Mouse (Mus musculus) embryo, embryonic 9.5 days (tissue): ENCODE measurements around the gene Myo10.

Experiments
- DNase-seq: peaks from one replicate; pipeline ENCODE4 v3.0.0-alpha.2; 2017; ENCODE audit errors: extremely low spot score

The Myo10 gene

GRCm38 (mm10) chr15:25844013-25844570 is 221.8 kb downstream of the Myo10 start:
- no peak for DNase-seq

DNA sequence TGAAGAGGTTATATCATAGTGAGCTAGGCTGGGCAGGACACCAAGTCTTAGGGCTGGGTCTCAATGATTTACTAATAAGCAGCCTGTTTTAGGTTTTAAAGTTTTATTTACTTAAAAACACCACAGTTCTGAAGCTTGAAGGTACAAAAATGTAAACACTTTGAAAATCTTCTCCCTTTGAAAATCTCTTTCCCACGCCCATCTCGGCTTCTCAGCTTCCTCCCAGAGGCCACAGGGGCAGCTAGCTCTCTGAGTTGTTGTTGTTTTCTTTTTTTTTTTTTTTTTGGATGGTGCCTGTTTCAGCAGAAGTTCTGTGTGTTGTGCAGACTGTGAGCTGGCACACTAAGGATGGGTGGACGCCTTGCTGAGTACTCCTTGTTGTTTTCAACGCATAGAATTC is 222.4 kb downstream of the Myo10 start:
- no peak for DNase-seq

- no peak for DNase-seq
These were observed 225.3 kb downstream of the Myo10 start for GRCm38 (mm10) chr15:25847576-25848168.

DNA sequence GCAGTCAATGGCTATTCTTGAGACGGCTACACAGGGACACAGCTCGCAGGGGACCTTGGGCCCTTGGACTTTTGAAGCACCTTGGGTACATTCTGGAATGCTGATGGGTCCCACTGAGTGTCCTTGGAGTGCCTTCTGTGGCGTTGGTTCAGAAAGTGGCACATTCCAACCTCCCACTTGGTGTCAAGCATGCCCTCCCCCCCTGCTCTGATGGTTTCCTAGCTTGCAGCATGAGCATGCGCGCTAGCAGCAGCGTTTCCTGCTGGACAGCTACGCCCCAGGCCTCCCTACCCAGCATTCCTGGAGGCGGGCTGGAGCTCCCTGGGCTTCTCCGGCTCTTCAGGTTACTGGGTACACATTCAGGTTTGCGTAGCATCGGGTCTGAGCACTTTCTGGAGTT is 228.2 kb downstream of the Myo10 start:
- no peak for DNase-seq

- DNase-seq: no peak
These were observed 232.1 kb downstream of the Myo10 start for GRCm38 (mm10) chr15:25854270-25854904.

GRCm38 (mm10) chr15:25858611-25859058 is 236.3 kb downstream of the Myo10 start:
- no peak for DNase-seq

- no peak for DNase-seq
These were observed 237.1 kb downstream of the Myo10 start for GRCm38 (mm10) chr15:25859469-25859868.

DNA sequence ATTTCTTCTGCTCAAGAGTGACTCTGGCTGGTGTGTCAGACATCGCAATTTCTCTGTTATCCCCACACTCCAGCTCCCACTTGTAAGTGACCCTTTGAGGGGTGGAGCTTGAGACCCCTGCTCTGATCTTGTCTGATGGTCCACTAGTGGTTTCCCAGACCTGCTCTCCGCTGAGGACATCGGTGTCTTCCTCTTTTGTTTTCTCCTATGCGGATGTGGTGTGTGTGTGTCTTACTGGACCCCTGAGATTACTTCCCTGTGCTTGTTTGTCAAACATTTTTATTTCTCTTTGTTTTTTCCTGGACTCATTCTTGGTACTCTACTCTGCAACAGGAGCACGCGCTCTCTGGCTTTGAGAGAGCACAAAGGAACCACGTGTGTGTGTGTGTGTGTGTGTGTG is 239.6 kb downstream of the Myo10 start:
- DNase-seq: no peak
